Mouse (Mus musculus) liver, adult 10 weeks (tissue): ENCODE results near the gene Gm20747. TPM values are rescaled to one million over a fixed set of nuclear protein-coding genes. Genes with fewer than 3 reads are reported as not detected.

Experiments used
- polyA plus RNA-seq: library from polyadenylated mRNA; stranded (reverse); fragments of 350-450 nt; fragmentation: Illumina TruSeq; extraction: RNeasy Lipid Tissue Mini Kit (QIAGEN cat#74804); gene quantifications from one replicate; pipeline ENCODE4 v1.2.3, GENCODE M21; 2014; ENCODE audit warnings: low read depth, low replicate concordance

Gm20747 gene
- not detected for polyA plus RNA-seq

DNA sequence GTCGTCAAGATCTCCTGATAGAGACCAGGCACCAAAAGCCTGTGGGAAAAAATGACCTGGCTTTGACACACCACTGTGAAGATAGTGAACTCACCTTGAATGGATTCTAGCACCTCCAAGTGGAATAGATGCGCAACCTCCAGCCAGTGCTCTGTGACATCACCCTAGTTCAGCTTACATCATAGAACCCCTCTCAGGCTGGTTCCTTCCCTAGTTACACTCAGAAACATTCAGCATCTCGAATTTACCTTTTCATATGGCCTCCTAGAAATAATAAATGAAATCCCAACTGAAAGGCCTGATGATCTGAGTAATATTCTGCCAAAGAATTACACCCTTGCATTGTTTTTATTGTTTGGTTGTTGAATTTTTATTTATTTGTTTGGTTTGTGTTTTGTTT lies at the start of gene Gm20747:
Gene Gm20747 (minus strand): TSS at position 101 of the 400 bp plus-strand sequence.

